Mouse (Mus musculus) megakaryocyte, embryonic 14.5 days (primary cell): Measurements from ENCODE around the gene Bpifb2.

Experiments used
- FLI1 ChIP-seq: IDR thresholded peaks from 2 replicates; pipeline ENCODE4 v1.6.1; 2012; ENCODE audit warnings: low read length, inconsistent platforms, mixed read lengths
- GATA1 ChIP-seq: IDR thresholded peaks from 3 replicates; pipeline ENCODE4 v1.6.1; 2012; ENCODE audit warnings: mixed read lengths, low read length, inconsistent platforms, borderline replicate concordance

GRCm38 (mm10) chr2:153899111-153899510, 24.3 kb downstream of the Bpifb2 start:
- no peak for TF ChIP-seq GATA1
- TF ChIP-seq FLI1: no peak
